Mouse (Mus musculus): Measurements from ENCODE around the gene Atp2a3.
A peak's percentile ranks its signal among the peaks of the same experiment; 100 is the strongest.

DNA sequence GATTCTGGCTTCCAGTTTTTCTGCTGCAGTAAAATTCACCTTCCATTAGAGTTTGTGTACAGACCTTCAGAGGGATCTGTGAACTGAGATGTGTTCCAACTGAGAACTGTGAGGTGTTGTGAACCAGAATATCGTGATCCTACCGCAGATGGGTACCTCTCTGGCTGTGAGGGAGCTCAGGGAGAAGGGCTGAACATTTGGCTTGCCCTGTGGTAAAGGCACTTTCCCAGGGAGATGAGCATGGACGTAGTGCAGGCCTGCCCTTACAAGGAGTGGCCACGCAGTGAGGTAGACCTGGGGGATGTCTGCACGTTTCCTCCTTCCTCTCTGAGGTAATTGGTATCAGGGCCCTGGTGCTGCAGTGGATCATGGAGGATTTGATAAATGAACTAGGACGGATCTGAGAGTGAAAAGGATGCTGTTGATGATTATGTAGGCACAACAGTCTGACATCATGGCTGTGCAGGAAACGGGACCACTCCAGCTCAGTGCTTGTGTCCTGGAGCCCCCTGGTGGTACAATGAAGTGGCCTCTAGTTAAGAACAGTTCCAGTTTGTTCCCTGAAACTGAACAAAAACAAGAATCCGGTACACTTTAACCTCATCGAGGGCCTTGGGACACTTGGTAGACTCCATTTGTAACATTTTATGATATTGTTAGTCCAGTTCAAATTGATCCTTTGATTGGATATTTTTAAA lies 78.3 kb downstream of the Atp2a3 start:
- no peak for TF ChIP-seq POLR2A (IDR thresholded peaks at IDR 0.05; ENCODE audit: control insufficient read depth, extremely low read depth, insufficient read depth, low read length, poor library complexity)
- peak; percentile 64; the same call in 1 of the 2 replicates for TF ChIP-seq CTCF (IDR thresholded peaks at IDR 0.05; ENCODE audit: borderline replicate concordance, control insufficient read depth, extremely low read depth, insufficient read depth, low read length, poor library complexity)
